Mouse (Mus musculus) gonadal fat pad, adult 2 months (tissue): ENCODE measurements around the gene Gm45716. TPM values are rescaled to one million over a fixed set of nuclear protein-coding genes. Genes with fewer than 3 reads are reported as not detected.
A peak's percentile ranks its signal among the peaks of the same experiment; 100 is the strongest.

Experiments used
- DNase-seq: peaks from one replicate; pipeline ENCODE4 v3.0.0-alpha.2; 2012; ENCODE audit warnings: low read depth
- polyA plus RNA-seq: library from polyadenylated mRNA; depleted of rRNA; stranded (reverse); fragments of >200 nt; gene quantifications from 2 replicates; pipeline ENCODE4 v1.2.3, GENCODE M21; 2012; rRNA removed

The Gm45716 gene
- polyA plus RNA-seq = 16.4 and 30.7 TPM in 2 replicates

DNA sequence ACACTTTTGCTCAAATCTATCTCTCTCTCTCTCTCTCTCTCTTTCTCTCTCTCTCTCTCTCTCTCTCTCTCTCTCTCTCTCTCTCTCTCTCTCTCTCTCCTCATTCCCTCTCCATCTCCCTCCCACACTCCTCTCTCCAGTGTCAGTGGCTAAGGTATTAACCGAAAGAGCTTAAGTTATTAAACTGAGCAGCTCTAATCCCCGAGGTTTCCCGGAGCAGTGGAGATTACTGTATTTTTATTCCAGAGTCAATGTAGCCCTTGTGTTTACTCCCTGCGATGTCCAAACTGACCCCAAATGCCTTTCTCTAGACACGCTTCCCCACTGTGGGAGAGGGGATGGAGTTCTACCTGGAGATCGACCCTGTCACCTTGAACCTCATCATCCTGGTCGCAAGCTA, at the start of gene Gm45716:
Gene Gm45716 (plus strand): TSS at position 243 of the 400 bp plus-strand sequence.
- no peak for DNase-seq

- DNase-seq = peak; percentile 26
These were observed 45.1 kb upstream of the Gm45716 start for GRCm38 (mm10) chr11:90142393-90142792.

GRCm38 (mm10) chr11:90142936-90143335, 44.5 kb upstream of the Gm45716 start:
- no peak for DNase-seq

- DNase-seq = no peak
These were observed 41.2 kb upstream of the Gm45716 start for GRCm38 (mm10) chr11:90146086-90146860.

DNA sequence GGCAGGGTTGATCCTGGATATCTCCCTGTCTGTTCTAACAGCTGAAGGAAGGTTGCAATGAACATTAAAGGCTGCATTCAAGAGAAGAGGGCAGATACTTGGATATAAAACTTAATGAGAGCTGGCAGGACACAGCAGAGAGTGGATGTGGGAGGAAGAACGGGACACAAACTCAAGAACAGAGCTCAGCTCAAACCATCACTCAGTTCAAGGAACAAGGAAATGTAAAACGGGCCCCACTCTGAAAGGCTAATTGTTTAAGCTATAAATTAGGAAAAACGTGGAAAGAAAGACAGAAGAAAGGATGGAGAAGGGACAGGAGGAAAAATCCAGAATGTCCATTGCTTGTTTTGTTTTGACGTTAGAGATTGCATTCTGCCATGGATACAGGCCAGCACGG, 32.4 kb upstream of the Gm45716 start:
- DNase-seq = no peak

DNA sequence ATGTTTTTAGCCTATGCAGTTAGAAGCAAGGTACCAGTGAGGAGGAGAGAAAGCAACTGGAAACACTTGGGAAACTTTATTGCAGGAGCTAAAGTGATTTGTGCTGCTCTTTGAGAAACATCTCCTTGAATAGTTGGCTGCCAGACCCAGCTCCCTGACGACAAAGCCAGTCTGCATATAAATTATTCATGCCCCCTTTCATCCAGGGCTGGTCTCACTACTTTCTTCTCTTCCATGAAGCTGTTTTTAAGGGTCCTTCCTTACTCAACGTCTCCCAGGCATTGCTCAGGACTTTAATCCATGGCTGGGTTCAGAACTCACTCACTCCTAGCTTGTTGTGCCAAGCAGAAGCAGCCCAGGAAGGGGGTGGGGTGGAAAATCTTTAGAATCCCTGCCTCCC, 32.0 kb upstream of the Gm45716 start:
- DNase-seq = no peak

DNA sequence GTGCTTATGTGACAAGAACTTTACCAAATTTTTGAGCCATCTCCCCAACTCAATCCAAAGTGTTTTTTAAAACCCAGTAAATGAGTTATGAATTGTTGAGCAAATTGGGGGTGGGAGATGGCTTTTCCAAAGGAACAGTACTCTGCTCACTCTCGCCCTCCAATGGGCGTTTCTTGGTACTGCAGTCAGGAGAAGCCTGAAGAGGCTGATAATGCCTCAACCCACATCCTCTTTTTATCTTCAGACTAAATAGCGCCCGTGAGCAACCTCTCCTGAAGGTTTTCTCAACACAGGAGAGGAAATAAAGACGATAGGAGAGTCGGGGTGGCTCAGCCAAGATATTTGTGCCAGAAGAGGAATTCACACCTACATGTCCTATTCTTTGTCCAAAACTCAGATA, 19.7 kb upstream of the Gm45716 start:
- DNase-seq = no peak

DNA sequence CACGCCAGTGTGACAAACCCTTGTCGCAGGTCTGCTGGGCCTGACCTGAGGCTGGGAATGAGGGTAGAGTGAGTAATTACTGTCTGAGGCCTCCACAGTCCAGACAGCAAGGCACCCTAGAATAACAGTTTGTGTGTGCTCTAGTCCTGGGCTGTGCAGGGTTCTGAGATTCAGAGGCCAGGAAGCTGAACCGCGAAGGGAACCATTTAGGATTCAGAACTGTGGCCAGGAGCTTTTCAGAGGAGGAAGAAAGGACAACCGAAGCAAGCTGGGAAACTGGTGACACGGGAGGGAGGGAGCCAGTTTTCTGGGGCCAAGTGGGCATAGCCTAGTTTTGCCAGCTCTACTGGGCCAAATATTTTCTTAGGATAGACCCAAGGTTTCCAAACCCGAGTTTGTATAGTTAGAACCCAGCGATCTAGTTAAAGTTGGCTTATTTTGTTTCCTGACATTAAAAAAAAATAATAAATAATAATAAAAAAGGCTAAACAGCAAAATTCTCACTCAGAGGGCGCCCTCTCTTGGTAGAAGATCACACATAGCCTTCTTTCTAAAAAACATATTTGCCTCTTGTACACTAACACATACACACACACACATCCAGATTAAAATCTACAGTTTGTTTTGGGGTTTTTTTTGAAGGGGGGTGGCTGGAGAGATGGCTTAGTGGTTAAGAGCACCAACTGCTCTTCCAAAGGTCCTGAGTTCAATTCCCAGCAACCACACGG, 19.0 kb upstream of the Gm45716 start:
- no peak for DNase-seq

DNA sequence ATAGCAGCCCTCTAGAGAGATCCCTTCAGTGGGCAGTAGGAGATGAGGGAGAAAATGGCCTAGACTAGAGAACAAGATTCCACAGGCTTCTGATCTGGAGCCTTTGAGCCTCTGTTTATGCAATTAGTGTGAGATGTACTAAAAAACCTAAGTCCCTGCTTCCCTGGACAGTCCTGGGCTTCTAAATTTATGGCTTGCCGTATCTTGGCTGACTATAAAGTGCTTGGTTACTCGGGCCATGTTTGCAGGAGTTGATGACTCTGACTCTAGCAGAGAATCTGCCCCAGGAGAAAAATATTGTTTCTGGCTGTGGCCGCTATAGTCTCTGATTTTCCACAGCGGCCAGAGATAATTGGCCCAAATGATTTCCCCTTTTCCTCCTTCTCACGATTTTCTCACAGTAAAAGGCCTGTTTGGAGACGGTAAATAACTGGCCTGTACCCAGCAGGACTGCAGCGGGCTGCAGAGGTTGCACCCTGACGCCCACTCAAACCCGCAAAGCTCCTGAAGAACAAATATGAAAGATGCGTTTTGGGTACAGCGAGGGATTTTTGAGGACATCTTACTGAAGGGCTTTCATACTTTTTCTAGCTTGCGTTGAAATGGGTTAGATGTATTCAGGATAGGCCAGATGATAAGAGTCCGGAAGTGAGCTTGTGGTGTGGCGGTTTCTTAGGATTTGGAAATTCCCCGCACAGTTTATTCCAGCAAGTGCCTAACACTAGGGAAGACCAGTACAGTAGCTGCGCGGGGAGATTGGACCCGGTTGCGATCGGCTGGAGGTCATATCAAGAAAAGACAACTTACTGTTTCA, 18.1 kb upstream of the Gm45716 start:
- no peak for DNase-seq

DNA sequence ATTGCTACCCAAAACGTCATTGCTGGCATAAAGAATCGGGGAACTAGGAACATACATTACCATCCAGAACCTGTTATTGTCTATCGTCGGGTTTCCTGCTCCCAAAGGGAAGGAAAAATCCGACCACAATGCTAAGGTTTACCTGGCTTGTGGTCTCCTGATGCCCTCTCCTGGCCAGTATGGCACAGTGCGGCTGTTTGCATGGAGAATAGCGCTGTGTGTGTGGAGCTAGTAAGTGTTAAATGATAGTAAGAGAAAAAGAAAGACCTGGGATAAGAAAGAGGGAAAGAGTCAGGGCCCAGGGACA, 17.5 kb upstream of the Gm45716 start:
- DNase-seq = no peak

DNA sequence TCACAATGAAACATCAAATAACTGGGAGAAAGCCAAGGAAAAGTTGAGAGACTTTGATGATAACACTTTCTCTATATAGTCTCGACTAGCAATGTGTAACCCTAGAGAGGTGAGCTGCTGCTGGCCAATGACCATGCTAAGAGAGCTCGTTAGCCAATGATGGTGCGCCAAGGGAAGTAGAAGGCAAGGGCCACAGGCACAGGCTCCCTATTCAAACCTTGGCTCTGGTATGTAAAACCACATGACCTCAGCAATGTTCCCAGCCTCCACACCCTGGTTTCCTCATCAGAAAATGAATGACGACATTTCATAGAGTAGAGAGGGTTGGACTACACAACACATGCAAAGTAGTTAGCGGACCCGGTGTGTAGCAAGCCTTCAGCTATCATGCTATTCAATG, 15.2 kb upstream of the Gm45716 start:
- DNase-seq = no peak

- no peak for DNase-seq
These were observed 11.7 kb upstream of the Gm45716 start for GRCm38 (mm10) chr11:90175634-90176300.

DNA sequence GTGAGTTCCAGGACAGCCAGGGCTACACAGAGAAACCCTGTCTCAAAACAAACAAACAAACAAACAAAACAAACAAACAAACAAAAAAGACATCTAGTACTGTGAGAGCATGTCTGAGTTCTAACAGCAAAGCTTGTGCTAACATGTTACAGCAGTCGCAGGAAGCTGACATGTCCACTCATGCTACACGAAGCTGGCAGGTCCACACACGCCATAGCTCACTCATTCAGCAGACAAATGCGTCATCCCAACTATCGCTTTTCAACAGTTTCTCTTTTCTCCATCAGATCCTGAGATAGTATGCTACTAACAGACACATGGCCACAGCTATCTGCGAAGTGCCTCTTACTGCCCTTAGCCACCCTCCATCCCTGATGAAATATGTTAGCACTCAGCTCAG, 10.1 kb upstream of the Gm45716 start:
- no peak for DNase-seq

- no peak for DNase-seq
These were observed 4.1 kb upstream of the Gm45716 start for GRCm38 (mm10) chr11:90183361-90183760.

GRCm38 (mm10) chr11:90184756-90185155, 2.7 kb upstream of the Gm45716 start:
- no peak for DNase-seq

GRCm38 (mm10) chr11:90190156-90190555, 2.7 kb downstream of the Gm45716 start:
- no peak for DNase-seq

GRCm38 (mm10) chr11:90194946-90195345, 7.5 kb downstream of the Gm45716 start:
- no peak for DNase-seq

DNA sequence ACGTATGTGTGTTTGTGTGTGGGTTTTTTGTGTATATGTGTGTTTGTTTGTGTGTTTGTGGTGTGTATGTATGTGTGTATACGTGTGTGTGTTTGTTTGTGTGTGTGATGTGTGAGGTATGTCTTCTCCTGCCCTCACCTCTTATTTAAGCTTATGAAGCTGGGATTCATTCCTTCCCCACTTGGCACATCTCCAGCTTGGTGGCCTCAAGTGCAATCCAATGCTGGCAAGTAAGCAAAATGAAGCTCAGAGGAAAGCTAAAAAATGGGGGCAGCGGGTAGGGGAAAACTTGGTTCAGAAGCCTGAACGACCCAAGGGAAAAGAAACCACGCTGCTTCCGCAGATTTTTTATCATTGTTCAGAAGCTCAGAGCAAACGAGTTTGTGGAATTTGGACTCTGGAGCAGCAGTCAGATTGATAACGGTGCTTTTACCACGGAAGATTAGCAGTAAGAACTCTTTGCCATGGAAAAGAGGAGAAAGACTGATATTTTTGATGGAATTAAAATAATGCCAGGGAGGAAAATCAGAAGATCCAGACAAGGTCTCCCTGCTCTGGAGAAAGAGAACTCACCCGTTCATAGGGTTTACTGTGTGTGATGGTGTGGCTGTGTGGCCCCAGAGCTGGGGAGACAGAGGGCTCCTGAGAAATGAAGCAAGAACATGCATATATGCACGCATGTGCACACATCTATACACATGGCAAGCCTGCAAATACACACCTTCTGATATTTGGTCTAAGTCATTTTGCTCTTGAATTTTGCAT, 8.5 kb downstream of the Gm45716 start:
- no peak for DNase-seq

DNA sequence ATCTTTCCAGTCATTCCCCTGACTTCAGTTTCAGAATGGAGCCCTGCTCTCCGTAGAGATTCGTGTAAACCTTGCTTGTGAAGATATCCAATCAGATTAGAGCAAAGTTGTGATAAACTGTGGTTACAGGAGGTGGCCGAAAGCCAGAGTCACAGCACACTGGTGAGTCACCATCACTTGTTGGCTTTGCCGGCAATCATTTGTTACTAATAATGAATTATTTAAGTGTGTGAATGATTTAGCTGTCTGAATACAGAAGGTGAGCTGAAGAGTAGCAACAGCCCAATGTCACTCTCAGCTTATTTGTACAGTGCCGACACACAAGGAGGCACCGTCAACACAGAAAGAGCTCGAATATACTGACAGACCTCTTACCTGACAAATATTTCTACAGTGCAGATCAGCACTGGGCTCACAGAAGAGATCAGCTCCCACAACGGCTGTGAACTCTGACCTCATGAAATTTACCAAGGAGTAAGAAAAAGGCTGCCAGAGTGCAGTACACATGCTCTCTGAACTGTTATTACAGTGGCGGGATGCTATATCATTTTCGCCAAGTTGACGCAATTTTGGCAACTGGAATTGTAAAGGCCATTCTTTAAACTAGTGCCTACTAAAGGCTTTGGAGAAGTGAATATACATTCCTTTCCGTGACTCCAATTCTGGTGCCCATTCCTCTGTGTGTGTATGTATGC, 9.2 kb downstream of the Gm45716 start:
- no peak for DNase-seq

GRCm38 (mm10) chr11:90198048-90198447, 10.6 kb downstream of the Gm45716 start:
- DNase-seq = no peak

- no peak for DNase-seq
These were observed 13.3 kb downstream of the Gm45716 start for GRCm38 (mm10) chr11:90200826-90201225.
